9 mouse cellular contexts compared by ENCODE assay signal in the genomic region with DNA sequence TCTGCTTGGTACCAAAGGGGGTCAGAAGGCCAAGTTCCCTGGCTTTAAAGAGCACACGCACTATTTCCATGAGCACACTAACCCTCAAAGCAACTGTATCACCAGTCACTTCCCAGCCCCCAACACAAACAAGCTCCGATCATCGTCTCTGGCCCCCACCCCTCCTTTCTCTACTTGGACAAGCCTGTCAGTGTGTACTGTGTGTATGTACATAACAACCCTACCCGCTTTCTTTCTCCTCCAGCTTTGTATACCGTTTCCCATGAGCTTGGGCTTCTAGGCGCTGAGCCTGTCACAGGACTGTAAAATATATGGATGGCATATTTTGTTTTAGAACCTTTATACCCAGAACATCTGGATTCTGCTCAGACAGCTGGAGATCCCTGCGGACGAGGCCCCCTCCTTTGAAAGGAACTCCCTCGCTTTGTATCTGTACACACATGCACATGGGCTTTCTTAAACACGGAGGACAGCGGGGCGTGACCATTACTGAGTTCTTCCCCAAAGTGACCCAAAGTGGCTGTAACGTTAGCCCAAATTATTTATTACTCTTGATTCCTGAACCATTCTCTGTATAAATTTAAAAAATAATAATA.
DNase-seq lines count a peak whose midpoint lies in the region; ATAC-seq and TF ChIP-seq lines count a peak whose summit lies in the region.
"Had no signal": no experiment of that assay in that cellular context is flagged by ENCODE, and none has a peak within 500 bp of the region (broad histone marks: within the 10 kb centered on the region; RNA-seq: fewer than 3 reads in every experiment).

No protein-coding gene starts in this region.

- H3K27ac ChIP-seq in kidney, embryonic 14.5 days (ENCODE audit: low read depth, low read length) = peak overlapping the region; percentile 69
- H3K27ac ChIP-seq in embryonic facial prominence, embryonic 13.5 days = peak overlapping the region; percentile 69
- peak overlapping the region; percentile 79 for H3K27ac ChIP-seq in limb, embryonic 14.5 days (replicated peaks; ENCODE audit: low read depth, low read length)
- H3K27ac ChIP-seq: liver, embryonic 13.5 days had no signal

- no peak for TF ChIP-seq POLR2A in limb, embryonic 14.5 days (IDR thresholded peaks at IDR 0.05; ENCODE audit: borderline replicate concordance, extremely low read depth, insufficient read depth, insufficient read length)

- no peak for TF ChIP-seq CTCF in E14TG2a.4 (conservative IDR thresholded peaks at IDR 0.05; ENCODE audit: low read length)

- WGBS in kidney, embryonic 14.5 days = 29% methylated on average over 13 of the region's 13 CpGs
- WGBS in embryonic facial prominence, embryonic 13.5 days = 23% methylated on average over 13 of the region's 13 CpGs
- WGBS in limb, embryonic 14.5 days = 19% methylated on average over 13 of the region's 13 CpGs

- no peaks in the 10 kb centered on the region for H3K9me3 ChIP-seq in kidney, embryonic 14.5 days (ENCODE audit: control insufficient read depth, low read length)
- no peaks in the 10 kb centered on the region for H3K9me3 ChIP-seq in E14TG2a.4 (ENCODE audit: low read length)
- H3K9me3 ChIP-seq in embryonic facial prominence, embryonic 13.5 days = no peaks in the 10 kb centered on the region
- H3K9me3 ChIP-seq in limb, embryonic 14.5 days (ENCODE audit: control insufficient read depth, low read length) = no peaks in the 10 kb centered on the region
- H3K9me3 ChIP-seq: liver, embryonic 13.5 days had no signal

- peaks cover 28% of the 10 kb centered on the region for H3K4me1 ChIP-seq in kidney, embryonic 14.5 days (ENCODE audit: control insufficient read depth, insufficient read depth, low read length)
- peaks cover 68% of the 10 kb centered on the region for H3K4me1 ChIP-seq in E14TG2a.4 (replicated peaks; ENCODE audit: low read depth, low read length)
- H3K4me1 ChIP-seq in embryonic facial prominence, embryonic 13.5 days = peaks cover 53% of the 10 kb centered on the region
- H3K4me1 ChIP-seq in limb, embryonic 14.5 days (ENCODE audit: control insufficient read depth, insufficient read depth, low read length) = peaks cover 43% of the 10 kb centered on the region

- H3K27me3 ChIP-seq in kidney, embryonic 14.5 days (ENCODE audit: control insufficient read depth, insufficient read depth, low read length) = no peaks in the 10 kb centered on the region
- peaks cover 10% of the 10 kb centered on the region for H3K27me3 ChIP-seq in E14TG2a.4 (ENCODE audit: insufficient read depth, low read length)
- H3K27me3 ChIP-seq in embryonic facial prominence, embryonic 13.5 days = peaks cover 4% of the 10 kb centered on the region; the same call in 1 of the 2 replicates
- H3K27me3 ChIP-seq in limb, embryonic 14.5 days (ENCODE audit: control insufficient read depth, insufficient read depth, low read length) = no peaks in the 10 kb centered on the region
- H3K27me3 ChIP-seq: liver, embryonic 13.5 days had no signal

- no peak overlapping the region for H3K9ac ChIP-seq in kidney, embryonic 14.5 days (ENCODE audit: low read depth, low read length)
- no peak overlapping the region for H3K9ac ChIP-seq in embryonic facial prominence, embryonic 13.5 days
- no peak overlapping the region for H3K9ac ChIP-seq in limb, embryonic 14.5 days (ENCODE audit: low read depth, low read length, severe bottlenecking)
- H3K9ac ChIP-seq: liver, embryonic 13.5 days had no signal

- no peaks in the 10 kb centered on the region for H3K36me3 ChIP-seq in kidney, embryonic 14.5 days (ENCODE audit: control insufficient read depth, insufficient read depth, low read length)
- H3K36me3 ChIP-seq in E14TG2a.4 (ENCODE audit: insufficient read depth, low read length) = no peaks in the 10 kb centered on the region
- H3K36me3 ChIP-seq in embryonic facial prominence, embryonic 13.5 days = no peaks in the 10 kb centered on the region
- no peaks in the 10 kb centered on the region for H3K36me3 ChIP-seq in limb, embryonic 14.5 days (ENCODE audit: control insufficient read depth, insufficient read depth, low read length)
- H3K36me3 ChIP-seq: liver, embryonic 13.5 days had no signal

- no peak overlapping the region; the same call in 1 of the 2 replicates for H3K4me2 ChIP-seq in kidney, embryonic 14.5 days (replicated peaks; ENCODE audit: low read depth, low read length)
- peak overlapping the region; percentile 17 for H3K4me2 ChIP-seq in embryonic facial prominence, embryonic 13.5 days
- peak overlapping the region; percentile 38 for H3K4me2 ChIP-seq in limb, embryonic 14.5 days (replicated peaks; ENCODE audit: low read depth, low read length, severe bottlenecking)
- H3K4me2 ChIP-seq: liver, embryonic 13.5 days had no signal

- ATAC-seq in kidney, embryonic 14.5 days (ENCODE audit: low FRiP score, low TSS enrichment) = peak; percentile 63
- peak; percentile 15; the same call in 1 of the 2 replicates for ATAC-seq in embryonic facial prominence, embryonic 13.5 days (ENCODE audit: insufficient number of reproducible peaks, insufficient read depth, low FRiP score, low TSS enrichment, low read depth)
- ATAC-seq in limb, embryonic 14.5 days (ENCODE audit: low FRiP score, low read depth) = peak; percentile 19
- ATAC-seq in megakaryocyte-erythroid progenitor cell, adult 5-6 weeks (replicated peaks; ENCODE audit: low FRiP score, low TSS enrichment, poor library complexity, severe bottlenecking) = no peak

- no peak overlapping the region for H3K4me3 ChIP-seq in kidney, embryonic 14.5 days (ENCODE audit: low read length)
- H3K4me3 ChIP-seq in E14TG2a.4 (replicated peaks; ENCODE audit: low read length) = peak overlapping the region; percentile 41; the same call in 1 of the 2 replicates
- H3K4me3 ChIP-seq in embryonic facial prominence, embryonic 13.5 days = no peak overlapping the region
- no peak overlapping the region for H3K4me3 ChIP-seq in limb, embryonic 14.5 days (replicated peaks; ENCODE audit: low read length)
- H3K4me3 ChIP-seq: liver, embryonic 13.5 days had no signal

- DNase-seq in kidney, postnatal 14 days = no peak
- no peak for DNase-seq in limb, embryonic 14.5 days (ENCODE audit: low spot score)
- no peak for DNase-seq in adipocyte (ENCODE audit: low spot score)
- no peak for DNase-seq in embryo, embryonic 9.5 days (ENCODE audit: extremely low spot score)
- DNase-seq: liver, embryonic 13.5 days had no signal
